Mouse (Mus musculus) forebrain, postnatal 0 days (tissue): ENCODE data around the gene Sh2b1. TPM values are rescaled to one million over a fixed set of nuclear protein-coding genes. Genes with fewer than 3 reads are reported as not detected.

Source experiments
- ATAC-seq: fragments of 200-750 bp; cut with Nextera tagmentation; 2 replicates; pipeline ENCODE4 v1.8.0; 2017; ENCODE audit warnings: mild to moderate bottlenecking, moderate library complexity
- DNase-seq: peaks from one replicate; pipeline ENCODE4 v3.0.0-alpha.2; 2015
- H3K27ac ChIP-seq: fragments of 300-500 bp; sonication (generic); 2 replicates; pipeline ENCODE4 v1.5.1; 2014; ENCODE audit warnings: low read depth, mild to moderate bottlenecking, antibody characterized with exemption, low read length, moderate library complexity, mixed read lengths
- H3K27me3 ChIP-seq: fragments of 300-500 bp; sonication (generic); 2 replicates; pipeline ENCODE4 v1.6.1; 2014; ENCODE audit warnings: mild to moderate bottlenecking, low read length, mixed read lengths; ENCODE audit not compliant: insufficient read depth
- H3K36me3 ChIP-seq: fragments of 300-500 bp; sonication (generic); 2 replicates; pipeline ENCODE4 v1.6.1; 2014; ENCODE audit warnings: mild to moderate bottlenecking, moderate library complexity; ENCODE audit not compliant: insufficient read depth
- H3K4me1 ChIP-seq: fragments of 300-500 bp; sonication (generic); 2 replicates; pipeline ENCODE4 v1.6.1; 2014; ENCODE audit warnings: antibody characterized with exemption; ENCODE audit not compliant: insufficient read depth
- H3K4me2 ChIP-seq: fragments of 300-500 bp; sonication (generic); 2 replicates; pipeline ENCODE4 v1.6.1; 2014; ENCODE audit warnings: low read depth, mild to moderate bottlenecking, moderate library complexity
- H3K4me3 ChIP-seq: fragments of 300-500 bp; sonication (generic); 2 replicates; pipeline ENCODE4 v1.5.1; 2014; ENCODE audit warnings: low read depth, low read length, mixed read lengths
- H3K9ac ChIP-seq: fragments of 300-500 bp; sonication (generic); 2 replicates; pipeline ENCODE4 v1.6.1; 2014; ENCODE audit warnings: mild to moderate bottlenecking
- H3K9me3 ChIP-seq: fragments of 300-500 bp; sonication (generic); 2 replicates; pipeline ENCODE4 v1.6.1; 2016; ENCODE audit warnings: low read length
- CTCF ChIP-seq: sonication (generic); IDR thresholded peaks from 2 replicates; pipeline ENCODE4 v1.5.1; 2016; ENCODE audit warnings: antibody characterized with exemption, control low read depth, low read depth
- WGBS: fragments of 180-500 bp; shearing (Covaris S2); extraction: QIAGEN DNeasy Blood & Tissue Kit; methylation state at CpG from one replicate; pipeline ENCODE4 v1.1.7; 2014; 5-methylcytosine and 5-hydroxymethylcytosine counted together
- polyA plus RNA-seq: library from polyadenylated mRNA; unstranded; fragments of >200 nt; fragmentation: Nextera tagmentation; extraction: Ambion mirVana; gene quantifications from 2 replicates; pipeline ENCODE4 v1.2.1, GENCODE M21; 2015
- total RNA-seq: library from RNA; depleted of rRNA; stranded (reverse); fragments of >200 nt; gene quantifications from 2 replicates; pipeline ENCODE4 v1.2.3, GENCODE M21; 2014

The Sh2b1 gene
- total and polyA plus RNA-seq, 2 experiments from 2014 or later = 35.4 to 70.4 TPM

DNA sequence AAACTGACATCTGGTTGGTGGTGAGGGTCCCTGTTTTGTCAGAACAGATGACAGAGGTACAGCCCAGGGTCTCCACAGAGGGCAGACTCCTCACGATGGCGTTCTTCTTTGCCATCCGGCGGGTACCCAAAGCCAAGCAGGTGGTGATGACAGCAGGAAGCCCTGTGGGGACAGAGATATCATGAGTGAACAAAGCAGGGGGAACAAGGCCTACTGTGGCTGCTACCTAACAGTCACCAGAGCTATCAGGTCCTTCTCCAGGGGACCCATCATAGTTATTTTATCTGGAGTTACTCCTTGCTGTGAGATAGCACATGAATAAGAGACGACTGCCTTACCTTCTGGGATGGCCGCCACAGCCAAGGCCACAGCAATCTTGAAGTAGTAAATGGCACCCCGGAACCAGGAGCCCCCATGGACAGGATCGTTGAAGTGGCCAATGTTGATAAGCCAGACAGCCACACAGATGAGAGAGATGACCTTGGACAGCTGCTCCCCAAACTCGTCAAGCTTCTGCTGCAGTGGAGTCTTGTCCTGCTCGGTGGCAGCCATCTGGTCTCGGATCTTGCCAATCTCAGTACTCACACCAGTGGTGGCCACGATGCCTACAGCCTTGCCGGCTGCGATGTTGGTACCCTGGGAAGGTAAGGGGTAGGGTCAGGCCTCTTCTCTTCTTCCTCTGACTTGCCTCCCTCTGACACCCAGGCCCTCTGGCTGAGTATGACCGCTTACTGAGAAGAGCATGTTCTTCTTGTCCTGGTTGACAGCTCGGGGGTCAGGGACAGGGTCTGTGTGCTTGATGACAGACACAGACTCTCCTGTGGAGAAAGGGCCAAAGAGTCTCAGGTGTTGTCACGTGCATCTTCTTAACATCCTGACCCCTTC, 18.6 kb downstream of the Sh2b1 start:
- no peak for TF ChIP-seq CTCF
- Histone ChIP-seq H3K9me3 (no peaks in the 10 kb centered on the region), H3K4me2 (no peak overlapping the region), H3K4me3 (no peak overlapping the region), H3K36me3 (no peaks in the 10 kb centered on the region), H3K27me3 (no peaks in the 10 kb centered on the region), H3K4me1 (no peaks in the 10 kb centered on the region), H3K27ac (no peak overlapping the region), H3K9ac (no peak overlapping the region)
- DNase-seq = no peak
- no peak for ATAC-seq
- 90% methylated on average over 17 of the region's 17 CpGs for WGBS

DNA sequence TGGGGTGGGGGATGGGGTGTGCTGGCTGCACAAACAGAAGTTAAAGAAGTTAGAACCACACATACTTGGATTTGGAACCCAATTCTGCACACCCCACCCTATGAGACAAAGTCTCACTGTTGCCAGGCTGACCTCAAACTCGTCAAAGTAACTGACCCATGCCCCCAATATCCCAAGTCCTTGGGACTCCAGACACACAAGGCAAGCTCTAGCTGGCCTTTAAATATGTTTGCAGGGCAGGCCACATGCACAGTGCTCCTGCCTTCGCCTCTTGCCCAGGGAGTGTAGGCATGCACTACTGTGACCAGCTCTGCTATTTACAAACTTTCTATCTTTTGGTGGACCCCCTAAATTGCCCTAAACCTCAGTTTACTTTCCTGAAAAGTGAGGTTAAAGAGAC, 20.0 kb downstream of the Sh2b1 start:
- H3K4me2 ChIP-seq = no peak overlapping the region
- DNase-seq = no peak
- WGBS = 76% methylated on average over 2 of the region's 2 CpGs
- no peaks in the 10 kb centered on the region for H3K36me3 ChIP-seq
- no peaks in the 10 kb centered on the region for H3K4me1 ChIP-seq
- no peaks in the 10 kb centered on the region for H3K9me3 ChIP-seq
- TF ChIP-seq CTCF = no peak
- no peak overlapping the region for H3K4me3 ChIP-seq
- no peak overlapping the region for H3K27ac ChIP-seq
- H3K27me3 ChIP-seq = no peaks in the 10 kb centered on the region
- H3K9ac ChIP-seq = no peak overlapping the region
- no peak for ATAC-seq

GRCm38 (mm10) chr7:126453861-126454260, 21.4 kb downstream of the Sh2b1 start:
- TF ChIP-seq CTCF = no peak
- H3K9me3 ChIP-seq = no peaks in the 10 kb centered on the region
- H3K27me3 ChIP-seq = no peaks in the 10 kb centered on the region
- 80% methylated on average over 7 of the region's 7 CpGs for WGBS
- no peaks in the 10 kb centered on the region for H3K4me1 ChIP-seq
- DNase-seq (no peak), ATAC-seq (no peak)
- H3K4me3 ChIP-seq = no peak overlapping the region
- no peak overlapping the region for H3K4me2 ChIP-seq
- no peak overlapping the region for H3K9ac ChIP-seq
- no peaks in the 10 kb centered on the region for H3K36me3 ChIP-seq
- H3K27ac ChIP-seq = no peak overlapping the region

DNA sequence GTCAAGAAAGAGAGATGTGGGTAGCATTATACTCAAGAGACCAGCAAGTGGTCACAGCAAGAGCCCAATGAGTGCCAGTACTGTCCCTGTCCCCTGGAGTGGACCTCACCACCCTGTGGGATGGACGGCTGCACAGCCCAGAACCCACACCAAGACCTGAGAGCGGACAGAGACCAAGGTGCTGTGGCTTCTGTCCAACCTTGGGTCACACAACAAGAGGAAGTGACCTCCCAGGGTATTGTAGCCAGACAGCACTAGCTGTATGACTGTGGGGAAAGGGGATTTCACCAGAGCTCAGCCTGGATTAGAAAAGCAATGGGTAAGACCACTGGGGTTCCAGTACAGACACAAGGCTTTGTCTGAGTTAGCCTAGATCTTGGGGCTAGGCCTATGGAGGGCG, 23.0 kb downstream of the Sh2b1 start:
- no peak overlapping the region for H3K27ac ChIP-seq

DNA sequence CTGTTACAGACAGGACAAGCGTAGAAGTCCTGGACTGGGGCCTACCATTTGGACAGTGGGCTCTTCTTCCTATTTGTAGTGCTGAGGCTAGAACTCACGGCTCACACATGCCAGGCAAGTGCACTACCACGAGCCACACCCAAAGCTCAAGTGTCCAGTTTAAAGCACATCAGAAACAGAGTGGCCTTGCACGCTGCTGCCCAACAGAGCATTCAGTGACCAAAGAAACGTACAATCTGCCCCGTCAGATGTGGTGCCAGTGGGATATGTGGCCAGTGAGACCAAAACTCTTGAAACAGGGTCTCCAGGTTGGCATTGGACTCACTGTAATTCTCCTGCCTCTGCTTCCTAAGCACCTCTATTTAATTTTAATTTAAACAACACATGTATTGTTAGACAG, 24.6 kb downstream of the Sh2b1 start:
- Histone ChIP-seq H3K27ac (no peak overlapping the region), H3K4me1 (no peaks in the 10 kb centered on the region), H3K36me3 (peaks cover 6% of the 10 kb centered on the region; the same call in 1 of the 2 replicates), H3K4me3 (no peak overlapping the region), H3K9me3 (no peaks in the 10 kb centered on the region), H3K4me2 (no peak overlapping the region), H3K27me3 (no peaks in the 10 kb centered on the region), H3K9ac (no peak overlapping the region)
- ATAC-seq (no peak), DNase-seq (no peak)
- no peak for TF ChIP-seq CTCF
- WGBS = 96% methylated on average over 6 of the region's 6 CpGs

More for the DNA sequence above, 23.0 kb downstream of the Sh2b1 start:
- ATAC-seq (no peak), DNase-seq (no peak)
- Histone ChIP-seq H3K27me3 (no peaks in the 10 kb centered on the region), H3K4me1 (no peaks in the 10 kb centered on the region), H3K4me3 (no peak overlapping the region), H3K4me2 (no peak overlapping the region), H3K9ac (no peak overlapping the region), H3K36me3 (no peaks in the 10 kb centered on the region), H3K9me3 (no peaks in the 10 kb centered on the region)
- no peak for TF ChIP-seq CTCF
- WGBS = 88% methylated on average over 3 of the region's 3 CpGs

GRCm38 (mm10) chr7:126449991-126450390, 25.2 kb downstream of the Sh2b1 start:
- DNase-seq (no peak), ATAC-seq (no peak)
- WGBS = 92% methylated on average over 18 of the region's 18 CpGs
- Histone ChIP-seq H3K4me3 (no peak overlapping the region), H3K36me3 (peaks cover 12% of the 10 kb centered on the region), H3K27ac (no peak overlapping the region), H3K27me3 (no peaks in the 10 kb centered on the region), H3K9me3 (no peaks in the 10 kb centered on the region), H3K9ac (no peak overlapping the region), H3K4me2 (no peak overlapping the region), H3K4me1 (no peaks in the 10 kb centered on the region)
- TF ChIP-seq CTCF = no peak

GRCm38 (mm10) chr7:126448481-126448880, 26.7 kb downstream of the Sh2b1 start:
- H3K4me3 ChIP-seq = no peak overlapping the region
- no peak for ATAC-seq
- H3K27me3 ChIP-seq = no peaks in the 10 kb centered on the region
- H3K9me3 ChIP-seq = no peaks in the 10 kb centered on the region
- H3K4me1 ChIP-seq = no peaks in the 10 kb centered on the region
- TF ChIP-seq CTCF = no peak
- H3K36me3 ChIP-seq = peaks cover 24% of the 10 kb centered on the region
- no peak overlapping the region for H3K27ac ChIP-seq
- 92% methylated on average over 19 of the region's 19 CpGs for WGBS
- H3K4me2 ChIP-seq = no peak overlapping the region
- DNase-seq = no peak
- H3K9ac ChIP-seq = no peak overlapping the region
